35 mouse cellular contexts compared by ENCODE assay signal in genomic region chr6:38995774-38996173, GRCm38 (mm10).
"Had no signal": no experiment of that assay in that cellular context is flagged by ENCODE, and none has a peak within 500 bp of the region (broad histone marks: within the 10 kb centered on the region; RNA-seq: fewer than 3 reads in every experiment).

No protein-coding gene starts in this region.

- DNase-seq: heart, postnatal 10 days; heart, postnatal 14 days; heart, postnatal 36 days; heart, postnatal 4 days; kidney, adult 11 months; kidney, adult 18-20 months; kidney, adult 2 months; kidney, adult 8-10 months; kidney, adult 9 months; kidney, postnatal 10 days; kidney, postnatal 14 days; kidney, postnatal 25 days; kidney, postnatal 36 days; kidney, postnatal 4 days; layer of hippocampus, adult 9-11 months; layer of hippocampus, postnatal 36 days had no signal

- H3K4me3 ChIP-seq: heart, embryonic 10.5 days; heart, embryonic 12.5 days; heart, embryonic 13.5 days; heart, embryonic 15.5 days; hindbrain, embryonic 10.5 days; hindbrain, embryonic 12.5 days; hindbrain, embryonic 13.5 days; hindbrain, embryonic 15.5 days; intestine, embryonic 15.5 days; kidney, embryonic 15.5 days; layer of hippocampus, adult 2 months had no signal

- H3K9me3 ChIP-seq: heart, embryonic 10.5 days; heart, embryonic 12.5 days; heart, embryonic 13.5 days; heart, embryonic 15.5 days; hindbrain, embryonic 10.5 days; hindbrain, embryonic 12.5 days; hindbrain, embryonic 13.5 days; hindbrain, embryonic 15.5 days; intestine, embryonic 15.5 days; kidney, embryonic 15.5 days had no signal

- H3K36me3 ChIP-seq: heart, embryonic 10.5 days; heart, embryonic 12.5 days; heart, embryonic 13.5 days; heart, embryonic 15.5 days; hindbrain, embryonic 10.5 days; hindbrain, embryonic 12.5 days; hindbrain, embryonic 13.5 days; hindbrain, embryonic 15.5 days; intestine, embryonic 15.5 days; kidney, embryonic 15.5 days had no signal

- H3K27ac ChIP-seq: heart, embryonic 10.5 days; heart, embryonic 13.5 days; heart, embryonic 15.5 days; hindbrain, embryonic 10.5 days; hindbrain, embryonic 12.5 days; hindbrain, embryonic 13.5 days; hindbrain, embryonic 14.5 days; hindbrain, embryonic 15.5 days; hindbrain, postnatal 0 days; intestine, embryonic 15.5 days; kidney, embryonic 15.5 days; kidney, postnatal 0 days; layer of hippocampus, adult 2 months had no signal

- H3K9ac ChIP-seq: heart, embryonic 12.5 days; heart, embryonic 13.5 days; heart, embryonic 15.5 days; hindbrain, embryonic 12.5 days; hindbrain, embryonic 13.5 days; hindbrain, embryonic 14.5 days; hindbrain, embryonic 15.5 days; intestine, embryonic 15.5 days; kidney, embryonic 15.5 days had no signal

- ATAC-seq: hindbrain, embryonic 16.5 days; hindbrain, postnatal 0 days; inflammation-experienced regulatory T-cells, adult 6 months; intestine, embryonic 15.5 days; intestine, embryonic 16.5 days; intestine, postnatal 0 days had no signal

- H3K4me1 ChIP-seq: heart, embryonic 12.5 days; heart, embryonic 13.5 days; heart, embryonic 15.5 days; hindbrain, embryonic 10.5 days; hindbrain, embryonic 12.5 days; hindbrain, embryonic 13.5 days; hindbrain, embryonic 15.5 days; intestine, embryonic 15.5 days had no signal

- H3K4me2 ChIP-seq: heart, embryonic 11.5 days; heart, embryonic 12.5 days; heart, embryonic 13.5 days; heart, embryonic 15.5 days; hindbrain, embryonic 12.5 days; hindbrain, embryonic 13.5 days; hindbrain, embryonic 14.5 days; hindbrain, embryonic 15.5 days; intestine, embryonic 15.5 days; kidney, embryonic 15.5 days had no signal

- H3K27me3 ChIP-seq: heart, embryonic 12.5 days; heart, embryonic 13.5 days; heart, embryonic 15.5 days; hindbrain, embryonic 12.5 days; hindbrain, embryonic 13.5 days; hindbrain, embryonic 15.5 days; intestine, embryonic 15.5 days; kidney, embryonic 15.5 days had no signal
